ENCODE assay signal across 20 mouse cellular contexts in genomic region chr7:132088606-132089005, GRCm38 (mm10).
DNase-seq lines count a peak whose midpoint lies in the region.
"Had no signal": no experiment of that assay in that cellular context is flagged by ENCODE, and none has a peak within 500 bp of the region (broad histone marks: within the 10 kb centered on the region; RNA-seq: fewer than 3 reads in every experiment).

No protein-coding gene starts in this region.

- DNase-seq in heart, adult 11 months, result peak; percentile 86
- no peak for DNase-seq in heart, postnatal 10 days
- peak; percentile 13 to 32 for DNase-seq in left cerebral cortex, adult 18-20 months (ENCODE audit: low spot score in 2 of 2)
- no peak for DNase-seq in left cerebral cortex, postnatal 14 days (ENCODE audit: low spot score in 2 of 2)
- peak; percentile 34 for DNase-seq in right cerebral cortex, adult 18-20 months
- DNase-seq in right cerebral cortex, postnatal 25 days, result no peak
- no peak for DNase-seq in embryonic facial prominence, embryonic 10.5 days (ENCODE audit: low spot score)
- DNase-seq: adrenal gland, adult 2 months; cerebellum, adult 11-12 months; forebrain, postnatal 0 days; kidney, adult 11 months; kidney, postnatal 4 days; liver; thymus, adult 2 months; thymus, postnatal 4 days had no signal

- no peaks in the 10 kb centered on the region for H3K4me1 ChIP-seq in embryonic facial prominence, embryonic 10.5 days
- H3K4me1 ChIP-seq: embryonic facial prominence, embryonic 12.5 days; kidney, embryonic 15.5 days; limb, embryonic 10.5 days; liver, embryonic 15.5 days; lung, embryonic 15.5 days had no signal

- no peak overlapping the region for H3K27ac ChIP-seq in embryonic facial prominence, embryonic 10.5 days (replicated peaks)
- H3K27ac ChIP-seq: embryonic facial prominence, embryonic 12.5 days; kidney, embryonic 15.5 days; limb, embryonic 10.5 days; liver, embryonic 15.5 days; lung, embryonic 15.5 days had no signal

- no peaks in the 10 kb centered on the region for H3K9me3 ChIP-seq in embryonic facial prominence, embryonic 10.5 days
- H3K9me3 ChIP-seq: embryonic facial prominence, embryonic 12.5 days; kidney, embryonic 15.5 days; limb, embryonic 10.5 days; liver, embryonic 15.5 days; lung, embryonic 15.5 days had no signal

- H3K4me3 ChIP-seq in embryonic facial prominence, embryonic 10.5 days, result no peak overlapping the region
- H3K4me3 ChIP-seq: embryonic facial prominence, embryonic 12.5 days; kidney, embryonic 15.5 days; limb, embryonic 10.5 days; liver, embryonic 15.5 days; lung, embryonic 15.5 days had no signal

- 78% methylated on average over 6 of the region's 6 CpGs for WGBS in embryonic facial prominence, embryonic 10.5 days

- intact Hi-C loops in heart, postnatal 10 days (cut with DNase I), result no loop called here
- intact Hi-C loops in left cerebral cortex, postnatal 14 days (cut with DNase I), result no loop called here

- H3K27me3 ChIP-seq in embryonic facial prominence, embryonic 10.5 days (replicated peaks; ENCODE audit: low read depth, poor library complexity, severe bottlenecking), result no peaks in the 10 kb centered on the region
- H3K27me3 ChIP-seq: embryonic facial prominence, embryonic 12.5 days; kidney, embryonic 15.5 days; liver, embryonic 15.5 days; lung, embryonic 15.5 days had no signal

- H3K36me3 ChIP-seq in embryonic facial prominence, embryonic 10.5 days (replicated peaks), result no peaks in the 10 kb centered on the region
- H3K36me3 ChIP-seq: embryonic facial prominence, embryonic 12.5 days; kidney, embryonic 15.5 days; limb, embryonic 10.5 days; liver, embryonic 15.5 days; lung, embryonic 15.5 days had no signal

Comparison
In these comparisons a context has a peak if more than half of its experiments do, and no peak if none do; other contexts are left out.
1. DNase-seq: peak in heart, adult 11 months (single experiment), left cerebral cortex, adult 18-20 months (2 of 2) and right cerebral cortex, adult 18-20 months (single experiment); none in heart, postnatal 10 days (0 of 2), left cerebral cortex, postnatal 14 days (0 of 2), right cerebral cortex, postnatal 25 days (single experiment) and embryonic facial prominence, embryonic 10.5 days (single experiment).